Mouse (Mus musculus) spleen, adult 18-20 months (tissue): ENCODE measurements around the gene Wdr18.

Experiments
- DNase-seq, 2 experiments: peaks; one replicate each; pipeline ENCODE4 v3.0.0; 2022; ENCODE audit warnings: mixed read lengths in 2 of 2

Wdr18 gene

DNA sequence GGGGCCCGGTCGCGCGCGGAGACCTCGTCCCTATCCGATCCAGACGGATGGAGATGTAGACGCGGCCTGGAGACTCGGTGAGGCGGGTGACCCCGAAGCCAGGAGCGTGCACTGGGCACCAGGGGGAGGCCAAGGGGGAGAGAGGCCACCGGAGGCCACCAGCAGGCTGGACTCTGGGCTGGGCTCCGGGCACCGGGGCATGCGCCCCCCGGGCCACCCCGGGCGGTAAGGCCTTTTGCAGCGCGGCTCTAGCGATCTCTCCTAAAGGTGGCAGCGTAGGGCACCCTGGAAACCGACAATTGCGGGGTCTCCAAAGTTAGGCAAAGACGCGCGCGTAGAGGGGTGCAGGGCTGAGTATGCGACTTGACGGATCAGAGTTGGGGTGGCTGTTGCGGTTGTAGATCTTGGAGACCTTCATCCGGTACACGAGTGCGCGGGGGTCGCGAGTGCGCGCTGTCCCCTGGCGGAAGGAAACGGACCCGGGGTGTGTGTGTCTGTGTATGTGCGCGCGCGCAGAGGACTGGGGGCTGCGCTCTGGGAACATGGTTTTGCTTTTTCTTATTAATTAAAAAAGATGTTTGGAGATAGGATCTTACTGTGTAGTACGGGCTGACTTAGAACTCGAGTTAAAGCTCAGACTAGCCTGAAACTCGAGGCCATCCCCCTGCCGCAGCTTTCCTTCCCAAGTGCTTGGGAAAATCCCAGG is 32.5 kb upstream of the Wdr18 start:
- DNase-seq, result peak; percentile 54 to 67

DNA sequence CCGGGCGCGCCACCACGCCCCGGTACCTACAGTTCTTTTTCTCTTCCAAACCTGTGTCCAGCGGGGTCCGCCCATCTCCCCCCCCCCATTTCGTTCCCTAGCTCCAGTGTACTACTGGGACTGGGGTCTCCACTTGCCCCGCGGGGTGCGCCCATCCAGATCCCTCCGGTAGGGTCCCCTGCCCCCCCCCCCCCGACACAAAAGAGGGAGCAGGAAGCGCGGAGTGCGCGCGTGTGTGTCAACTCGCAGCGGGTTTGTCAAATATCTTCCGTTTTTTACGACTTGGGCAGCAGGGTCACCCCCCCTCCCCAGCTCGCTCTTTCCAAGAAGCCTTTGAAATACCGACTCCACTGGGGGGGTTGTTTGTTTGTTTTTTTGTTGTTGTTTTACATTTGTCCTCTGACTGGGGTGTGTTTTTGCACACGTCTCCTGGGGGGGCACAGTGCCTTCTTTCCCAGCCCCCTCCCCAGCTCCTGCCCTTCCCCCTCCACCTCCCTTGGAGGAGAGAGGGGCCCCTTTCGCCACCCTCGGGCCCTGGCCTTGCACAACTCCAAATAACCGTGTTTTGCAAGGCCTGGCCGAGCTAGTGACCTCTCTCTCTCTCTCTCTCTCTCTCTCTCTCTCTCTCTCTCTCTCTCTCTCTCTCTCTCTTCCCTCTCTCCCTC is 31.8 kb upstream of the Wdr18 start:
- peak in 1 of 2 experiments; percentile 42 for DNase-seq

DNA sequence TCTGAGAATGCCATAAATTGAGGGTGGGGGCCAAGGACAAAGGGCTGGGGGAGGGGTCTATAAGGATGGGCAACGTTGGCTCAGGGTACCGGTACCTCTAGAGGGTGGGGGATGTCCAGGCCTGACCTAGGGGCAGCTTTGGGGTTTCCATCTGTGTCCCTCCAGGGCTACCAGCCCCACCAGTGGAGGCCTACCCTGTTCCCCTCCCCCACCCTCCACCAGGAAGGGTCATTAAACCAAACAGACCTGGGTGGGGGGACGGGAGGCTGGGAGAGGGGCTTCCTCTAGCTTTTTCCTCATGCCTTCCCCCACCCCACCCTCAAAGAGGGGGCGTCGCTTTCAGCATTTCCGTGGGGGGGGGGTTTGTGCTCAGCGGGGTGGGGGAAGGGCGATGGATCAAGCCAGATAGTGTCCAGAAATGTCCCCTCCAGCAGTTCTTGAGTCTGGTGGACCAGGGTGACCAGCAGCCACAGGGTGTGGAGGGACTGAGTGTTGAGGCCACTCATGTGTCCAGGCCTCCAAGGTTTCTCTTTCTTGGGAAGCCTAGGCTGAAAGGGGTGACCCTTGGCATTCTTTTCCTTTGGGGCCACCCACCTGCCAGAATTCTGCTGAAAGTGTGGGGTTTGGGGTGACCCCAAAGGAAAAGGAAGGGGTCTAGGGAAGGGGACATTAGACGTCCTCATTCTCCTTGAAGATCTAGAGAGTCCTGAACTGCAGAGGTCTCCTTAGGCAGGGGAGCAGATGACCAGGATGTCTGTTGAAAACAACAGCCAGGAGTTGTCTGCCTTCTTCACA is 30.8 kb upstream of the Wdr18 start:
- no peak for DNase-seq

DNA sequence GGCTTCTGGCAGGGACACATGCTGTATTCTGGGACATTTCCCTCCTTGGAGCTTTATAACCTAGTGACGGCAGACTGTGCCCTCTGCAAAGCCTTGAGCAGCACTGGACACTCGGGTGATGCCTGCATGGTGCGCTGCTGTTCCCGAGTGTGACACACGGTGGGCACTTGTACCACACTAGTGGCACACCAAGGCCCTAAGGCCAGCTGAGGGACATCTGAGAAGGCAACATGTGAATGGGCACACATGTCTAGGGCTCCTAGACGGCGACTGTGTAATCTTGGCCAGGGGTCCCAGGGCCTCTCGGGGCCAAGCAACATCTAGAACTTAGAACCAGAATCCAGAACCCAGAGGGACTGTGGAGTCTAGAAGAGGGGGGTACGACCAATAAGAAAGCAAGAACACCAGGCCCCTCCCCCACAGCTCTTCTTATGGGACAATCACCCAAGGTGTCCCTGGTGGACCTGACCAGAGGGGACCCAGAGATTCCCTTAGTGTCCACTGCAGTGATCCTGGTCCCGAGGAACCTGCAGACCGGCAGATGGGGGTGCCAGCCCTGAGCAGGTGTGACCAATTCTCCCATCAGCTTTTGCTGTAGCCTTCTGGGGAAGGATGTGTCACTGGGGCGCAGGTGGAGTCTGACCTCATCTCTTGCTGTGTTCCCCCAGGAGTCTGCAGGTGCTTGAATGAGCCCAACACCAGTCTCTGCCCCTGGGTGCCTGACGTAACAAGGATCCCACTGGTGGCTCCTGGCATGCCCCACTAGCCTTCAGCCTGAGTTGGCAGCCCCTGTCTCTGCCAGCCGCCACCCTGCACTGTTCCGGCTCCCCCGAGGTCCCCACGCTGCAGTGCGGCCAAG is 29.8 kb upstream of the Wdr18 start:
- no peak for DNase-seq

DNA sequence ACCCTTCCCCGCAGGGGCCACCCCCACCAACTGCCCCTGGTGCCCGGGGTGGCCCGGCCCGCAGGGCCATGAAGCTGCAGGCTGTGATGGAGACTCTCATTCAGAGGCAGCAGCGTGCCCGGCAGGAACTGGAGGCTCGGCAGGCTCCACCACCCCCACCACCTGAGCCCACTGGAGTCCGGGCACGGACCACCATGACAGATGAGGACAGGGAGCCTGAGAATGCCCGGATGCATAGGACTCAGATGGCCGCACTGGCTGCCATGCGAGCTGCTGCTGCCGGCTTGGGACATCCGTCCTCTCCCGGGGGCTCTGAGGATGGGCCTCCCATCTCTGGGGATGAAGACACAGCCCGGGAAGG is 29.1 kb upstream of the Wdr18 start:
- DNase-seq, result no peak

DNA sequence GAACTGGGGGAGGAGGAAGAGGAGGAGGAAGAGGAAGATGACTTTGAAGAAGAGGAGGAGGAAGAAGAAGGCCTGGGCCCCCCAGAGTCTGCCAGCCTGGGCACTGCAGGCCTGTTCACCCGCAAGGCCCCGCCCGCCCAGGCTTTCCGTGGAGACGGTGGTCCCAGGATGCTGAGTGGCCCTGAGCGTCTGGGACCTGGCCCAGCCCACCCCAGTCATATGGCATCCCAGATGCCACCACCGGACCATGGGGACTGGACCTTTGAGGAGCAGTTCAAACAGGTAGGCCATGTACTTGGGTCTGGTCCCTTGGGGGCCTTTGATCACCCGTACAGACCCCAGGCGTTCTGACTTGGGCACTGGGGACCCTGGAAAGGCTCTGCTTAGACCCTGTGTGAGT is 28.2 kb upstream of the Wdr18 start:
- DNase-seq, result no peak

DNA sequence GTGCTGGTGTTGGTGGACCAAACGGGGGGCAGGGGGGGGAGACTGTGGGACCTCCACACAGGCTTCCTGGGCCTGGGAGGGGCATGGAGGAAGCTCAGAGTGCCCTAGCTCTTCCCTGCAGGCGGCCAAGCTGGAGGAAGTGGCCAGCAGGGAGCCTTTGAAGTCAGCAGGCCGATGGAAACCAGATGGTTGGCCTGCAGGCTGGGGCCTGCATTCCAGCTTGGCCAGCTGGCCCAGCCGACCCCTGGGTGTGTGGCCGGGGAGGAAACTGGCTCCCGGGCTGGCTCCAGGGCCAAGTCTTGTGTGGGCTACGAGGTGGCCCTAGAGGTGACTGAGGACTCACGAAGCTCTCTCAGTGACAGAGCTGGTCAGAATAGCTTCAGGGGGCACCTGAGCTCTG is 27.2 kb upstream of the Wdr18 start:
- DNase-seq, result no peak

DNA sequence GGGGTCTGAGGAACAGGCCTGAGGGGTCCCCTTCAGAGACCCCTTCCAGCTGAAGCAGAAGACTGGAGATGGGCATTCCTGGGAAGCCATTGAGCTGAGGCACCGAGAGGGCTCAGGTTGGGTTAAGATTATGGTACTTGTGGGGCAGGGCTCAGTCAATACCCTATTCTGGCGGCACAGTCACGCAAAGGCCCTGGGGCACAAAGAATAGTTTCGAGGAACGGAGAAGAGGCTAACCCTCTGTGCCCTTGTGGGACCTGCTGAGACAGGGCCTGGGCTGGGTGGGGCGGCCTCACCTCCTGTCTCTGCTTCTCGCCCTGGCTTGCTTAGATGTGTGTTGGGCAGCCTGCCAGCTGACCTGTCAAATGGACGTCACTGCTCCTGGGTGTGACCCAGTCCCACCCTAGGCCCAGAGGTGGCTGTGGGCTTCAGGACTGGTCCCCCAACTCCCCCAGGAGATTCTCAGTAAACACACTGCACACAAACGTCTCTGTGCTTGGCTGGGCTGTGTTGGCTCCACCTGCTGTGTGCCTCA is 26.7 kb upstream of the Wdr18 start:
- DNase-seq, result no peak

DNA sequence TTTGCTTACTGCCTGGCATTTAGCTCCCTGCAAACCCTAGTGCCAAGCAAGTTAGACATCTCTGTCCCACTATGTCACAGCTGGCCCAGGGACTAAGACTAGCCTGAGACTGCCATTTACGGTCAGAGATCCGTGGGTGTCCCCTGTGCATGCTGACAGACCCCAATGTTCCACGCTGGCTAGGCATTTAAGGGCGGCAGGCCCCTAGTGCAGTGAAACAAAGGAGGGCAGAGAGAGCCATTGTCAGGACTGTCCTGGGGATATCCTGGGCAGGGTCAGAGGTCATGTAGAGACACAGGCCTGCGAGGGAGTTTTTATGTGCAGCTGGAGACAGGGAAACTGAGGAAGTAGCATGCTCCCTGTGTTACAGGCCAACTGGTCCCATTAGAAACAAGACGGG is 26.1 kb upstream of the Wdr18 start:
- DNase-seq, result no peak

DNA sequence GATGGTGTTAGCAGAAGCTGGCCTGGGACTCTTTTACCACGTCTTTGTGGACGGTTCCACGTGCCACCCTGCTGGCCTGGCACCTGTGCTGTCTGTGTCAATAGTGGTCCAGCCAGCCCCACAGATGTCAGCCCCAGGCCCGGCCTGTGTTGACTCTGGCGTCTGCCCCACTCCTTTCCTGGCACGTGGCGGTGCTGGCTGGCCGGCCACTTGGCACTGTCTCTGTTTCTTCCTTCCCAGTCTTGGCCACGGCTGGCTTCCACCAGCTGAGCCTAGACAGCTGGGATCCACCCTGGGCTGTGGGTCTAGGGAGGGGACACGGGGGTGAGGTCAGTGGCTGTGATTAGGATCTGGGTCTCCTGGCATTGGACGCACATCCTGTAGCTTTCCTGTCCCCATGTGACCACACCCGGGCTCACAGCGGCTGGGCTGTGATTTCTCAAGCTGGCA is 25.7 kb upstream of the Wdr18 start:
- DNase-seq, result no peak

DNA sequence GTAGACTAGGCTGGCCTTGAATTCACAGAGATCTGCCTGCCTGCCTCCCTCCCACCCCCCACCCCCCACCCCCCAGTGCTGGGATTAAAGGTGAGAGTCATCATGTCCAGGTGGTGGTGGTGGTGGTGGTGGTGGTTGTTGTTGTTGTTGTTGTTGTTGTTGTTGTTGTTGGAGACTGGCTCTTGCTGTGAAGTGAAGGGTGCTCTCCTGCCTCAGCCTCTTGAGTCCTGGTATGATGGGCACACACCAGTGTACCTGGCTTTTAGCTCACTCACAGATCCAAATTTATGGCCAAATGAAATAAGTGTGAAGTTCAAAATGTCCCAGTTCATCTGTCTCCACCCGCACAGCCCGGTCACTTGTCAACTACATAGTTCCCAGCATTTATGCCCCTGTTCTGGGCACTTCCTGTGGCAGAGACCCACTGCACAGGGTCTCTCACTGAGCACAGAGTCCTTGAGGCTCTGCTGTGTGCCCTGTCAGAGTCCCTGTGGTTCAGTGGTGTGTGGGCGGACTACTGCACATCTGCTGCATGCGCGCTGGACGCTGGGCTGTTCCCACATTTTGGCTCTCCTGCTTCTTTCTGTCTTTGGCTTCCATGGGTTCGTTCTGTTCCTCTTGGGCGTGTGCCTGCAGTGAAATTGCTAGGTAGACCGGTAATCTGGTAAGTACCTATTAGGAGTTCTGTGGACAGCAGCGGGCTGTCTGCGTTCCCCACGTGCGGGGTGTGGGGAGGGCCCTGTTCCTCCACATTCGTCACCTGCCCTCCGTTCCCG is 25.0 kb upstream of the Wdr18 start:
- no peak for DNase-seq

DNA sequence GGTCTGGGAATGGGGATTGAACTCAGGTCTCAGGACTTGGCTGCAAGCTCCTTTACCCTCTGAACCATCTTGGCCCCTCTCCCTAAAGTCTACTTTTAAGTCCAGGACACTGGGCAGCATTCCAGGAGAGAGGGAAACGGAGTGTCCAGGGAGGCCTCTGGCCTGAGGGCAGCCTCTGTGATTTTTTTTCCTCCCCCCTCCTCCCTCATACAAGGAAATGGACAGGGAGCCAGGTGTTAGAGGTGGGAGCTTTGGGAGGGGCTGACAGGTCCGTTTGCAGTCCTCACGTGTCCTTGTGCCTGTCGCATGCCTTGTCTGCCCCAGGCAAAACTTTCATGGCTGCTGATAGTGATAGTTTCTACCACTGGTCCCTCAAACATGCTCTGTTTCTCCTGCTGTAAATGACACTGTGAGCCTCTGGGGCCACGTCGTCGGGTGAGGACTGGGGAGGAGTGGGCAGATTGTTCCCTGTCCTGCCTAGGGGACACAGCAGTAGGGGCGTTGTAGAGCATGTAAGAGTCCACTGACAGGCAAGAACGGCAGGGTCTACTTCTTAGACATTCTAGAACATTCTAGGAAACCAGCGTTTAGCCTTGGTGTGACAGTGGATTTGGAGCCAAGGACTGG is 23.6 kb upstream of the Wdr18 start:
- no peak for DNase-seq

DNA sequence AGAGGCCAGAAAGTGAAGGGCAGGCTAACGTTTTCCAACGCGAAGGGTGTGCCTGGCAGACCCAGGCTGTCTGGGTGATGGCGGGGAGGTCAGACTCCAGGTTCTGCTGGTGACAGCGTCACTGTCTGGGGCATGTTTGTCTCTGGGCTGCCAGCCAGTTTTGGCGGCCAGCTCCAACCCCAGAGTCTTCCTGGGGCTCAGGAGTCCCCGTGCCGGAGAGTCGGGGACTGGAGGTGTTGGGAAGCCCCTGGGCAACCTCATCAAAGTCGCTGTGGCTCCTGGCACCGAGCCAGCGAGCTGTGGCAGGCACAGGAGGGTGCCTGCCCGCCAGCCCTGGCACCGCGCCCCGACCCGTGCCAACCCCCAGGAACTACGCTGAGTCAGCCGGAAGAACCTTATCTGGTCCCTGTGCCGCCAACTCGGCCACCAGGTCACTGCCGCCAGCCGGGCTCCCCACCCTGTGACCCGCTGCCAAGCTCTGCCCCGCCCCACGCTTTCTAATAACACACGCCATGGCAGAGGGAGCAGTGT is 23.0 kb upstream of the Wdr18 start:
- peak; percentile 78 to 82 for DNase-seq

DNA sequence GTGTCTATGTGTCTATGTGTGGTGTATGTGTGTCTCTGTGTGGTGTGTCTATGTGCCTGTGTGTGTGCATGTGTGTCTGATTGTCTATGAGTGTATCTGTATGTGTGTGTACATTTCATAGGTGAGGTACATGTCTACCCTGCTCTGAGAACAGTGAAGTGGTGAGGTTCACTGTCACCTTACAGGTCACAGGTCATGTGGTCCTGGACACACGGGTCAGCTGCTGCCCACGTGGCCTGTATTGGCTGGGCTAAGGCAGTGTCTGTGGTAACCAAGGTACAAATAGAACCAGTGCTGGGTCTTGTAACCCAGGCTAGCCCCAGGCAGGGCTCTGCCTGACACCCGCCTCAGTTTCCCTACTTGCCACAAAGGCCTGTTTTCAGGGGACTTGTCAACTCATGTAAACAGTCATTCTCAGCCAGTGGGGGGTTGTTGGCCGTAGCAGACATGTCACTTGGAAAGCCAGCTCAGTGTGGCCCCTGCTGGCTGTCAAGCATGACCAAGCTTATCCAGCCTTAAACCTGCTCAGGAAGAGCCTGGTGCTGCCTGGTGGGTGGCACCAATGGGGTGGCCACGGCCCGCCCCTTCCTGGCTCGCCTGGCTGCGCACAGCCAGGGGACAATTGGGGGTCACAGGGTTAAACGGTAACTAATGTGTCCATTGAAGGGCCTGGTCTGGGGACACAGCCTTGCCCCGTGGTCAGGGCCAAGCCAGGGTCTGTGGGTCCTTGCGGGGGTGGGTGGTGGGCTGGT is 22.0 kb upstream of the Wdr18 start:
- no peak for DNase-seq

DNA sequence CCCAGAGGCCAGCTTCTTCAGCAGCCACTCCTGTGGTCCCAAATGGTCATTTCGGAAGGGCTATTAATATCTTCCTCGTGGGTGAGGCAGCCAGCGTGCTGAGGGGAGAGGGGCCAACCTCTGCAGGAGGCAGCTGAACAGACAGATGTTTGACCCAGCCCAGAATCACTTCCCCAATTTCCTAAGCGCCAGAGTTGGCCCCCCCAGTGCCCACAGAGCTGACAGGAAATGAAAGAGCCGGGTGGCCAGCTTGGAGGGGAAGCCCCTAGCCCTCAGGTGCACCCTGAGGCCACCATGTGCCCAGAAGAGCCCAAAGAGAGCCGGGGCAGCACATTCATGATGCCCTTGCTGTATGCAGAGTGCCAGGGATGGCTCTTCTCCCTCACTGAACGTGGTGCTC is 19.2 kb upstream of the Wdr18 start:
- peak; percentile 77 to 84 for DNase-seq

DNA sequence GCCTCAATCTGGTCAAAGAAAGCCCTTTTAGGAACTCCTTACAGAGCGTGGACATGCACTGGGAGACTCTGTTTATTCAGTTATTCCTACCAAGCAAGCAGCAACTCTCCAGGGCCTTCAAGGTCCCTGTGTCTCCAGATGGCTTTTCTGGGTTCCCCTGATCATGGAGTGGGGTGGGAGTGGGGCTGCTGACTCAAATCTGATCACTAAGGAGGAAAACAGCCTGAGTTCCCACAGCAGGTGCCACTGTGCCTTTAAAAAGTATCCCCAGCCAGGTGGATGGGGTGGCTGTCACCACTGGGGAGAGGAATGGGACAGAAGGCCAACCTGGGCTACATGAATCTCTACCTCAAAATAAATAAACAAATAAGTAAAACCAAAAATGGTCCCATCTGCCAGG is 17.0 kb upstream of the Wdr18 start:
- no peak for DNase-seq

DNA sequence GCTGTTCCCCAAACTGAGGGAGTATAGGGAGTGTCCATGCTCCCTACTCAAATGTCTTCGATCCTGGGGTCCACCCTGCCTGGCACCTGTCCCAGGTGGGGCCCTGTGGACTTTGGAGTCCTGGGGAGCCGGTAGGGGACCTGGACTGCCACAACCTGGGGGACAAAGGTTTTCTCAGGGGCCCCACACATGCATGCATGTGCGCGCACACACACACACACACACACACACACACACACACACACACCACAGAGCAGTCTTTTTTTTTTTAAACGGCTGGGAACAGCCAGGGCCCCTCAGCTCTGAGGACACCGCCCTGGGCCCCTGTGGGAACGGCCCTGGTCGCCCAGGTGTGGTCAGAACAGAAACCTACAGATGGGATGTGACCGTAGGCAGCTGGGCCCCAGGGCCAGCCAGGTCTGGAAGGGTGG is 16.5 kb upstream of the Wdr18 start:
- DNase-seq, result no peak

DNA sequence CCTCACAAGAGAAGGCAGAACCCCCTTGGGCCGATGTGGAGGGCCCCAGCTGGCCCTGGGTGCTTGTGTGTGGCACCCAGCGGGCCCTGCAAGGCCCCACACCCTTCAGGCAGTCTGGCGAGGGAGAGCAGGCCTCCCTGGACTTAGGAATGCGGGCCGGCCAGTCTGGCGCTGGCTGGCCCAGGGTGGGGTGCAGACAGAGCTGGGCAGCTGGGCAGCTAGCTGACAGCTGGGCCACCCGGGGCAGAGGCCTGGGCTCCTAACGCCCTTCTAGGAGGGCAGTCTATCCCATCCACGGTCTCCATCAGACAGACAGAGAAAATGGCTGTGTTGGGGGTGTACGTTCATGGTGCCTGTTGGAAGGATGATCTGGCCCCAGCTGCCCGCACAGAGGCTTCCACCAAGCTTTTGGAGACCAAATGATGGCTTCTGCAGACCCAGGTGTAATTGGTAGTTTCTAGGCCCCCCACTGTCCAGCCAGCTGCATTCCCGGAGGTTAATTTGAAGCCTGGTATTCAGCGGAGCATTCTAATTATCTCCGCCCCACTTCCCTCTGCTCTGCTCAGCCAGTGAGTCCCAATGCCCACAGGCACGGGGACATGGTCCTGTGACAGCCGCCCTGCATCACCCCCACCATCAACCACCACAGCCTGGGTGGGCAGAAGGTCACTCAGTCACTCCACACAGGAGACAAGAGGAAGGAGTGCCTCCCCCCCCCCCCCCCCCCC is 14.3 kb upstream of the Wdr18 start:
- DNase-seq, result no peak

DNA sequence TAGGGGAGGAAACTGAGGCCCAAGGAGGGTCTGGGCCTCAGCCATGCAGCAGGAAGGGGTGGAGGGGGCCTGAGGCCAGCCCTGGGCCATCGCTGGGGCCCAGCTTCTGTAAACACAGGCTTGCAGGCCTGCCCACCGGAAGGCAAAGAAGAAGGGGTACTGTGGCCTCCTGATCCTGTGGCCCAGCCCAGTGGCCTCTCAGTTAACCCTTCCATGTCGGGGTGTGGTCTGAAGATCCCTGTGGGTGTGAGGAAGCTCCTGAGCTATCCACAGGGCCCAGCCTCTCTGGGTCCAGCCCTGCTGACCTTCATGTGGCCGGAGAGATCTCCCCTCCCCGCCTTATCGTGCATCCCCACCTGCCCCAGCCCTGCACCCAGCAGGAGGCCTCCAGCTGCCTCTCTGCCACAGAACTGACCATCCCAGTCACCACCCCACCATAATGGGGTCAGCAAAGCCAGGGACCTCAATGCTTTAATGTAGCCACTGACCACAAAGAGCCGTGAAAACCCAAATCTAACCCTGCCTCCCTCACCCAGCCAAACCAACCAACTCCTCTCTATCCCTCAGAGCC is 13.1 kb upstream of the Wdr18 start:
- no peak for DNase-seq
